Mouse (Mus musculus) MEL (cell line): ENCODE data around the gene Creb5.

ENCODE experiments used
- CTCF ChIP-seq, 3 experiments: IDR thresholded peaks in 2 of 3; conservative IDR thresholded peaks in 1 of 3; 2 replicates each; pipeline ENCODE4 v1.5.1; 2011 to 2012; ENCODE audit warnings: low read length in 3 of 3, low read depth in 2 of 3, mild to moderate bottlenecking in 2 of 3, improper control_type of control experiment in 1 of 3, inconsistent platforms in 1 of 3, mixed read lengths in 1 of 3, moderate library complexity in 1 of 3; ENCODE audit not compliant: control insufficient read depth in 1 of 3, insufficient read depth in 1 of 3, poor library complexity in 1 of 3, severe bottlenecking in 1 of 3
- ELF1 ChIP-seq: IDR thresholded peaks from 2 replicates; pipeline ENCODE4 v1.6.1; 2014; ENCODE audit warnings: low read depth, mild to moderate bottlenecking, inconsistent platforms, low read length, improper control_type of control experiment, moderate library complexity
- GATA1 ChIP-seq: IDR thresholded peaks from 2 replicates; pipeline ENCODE4 v1.6.1; 2011; ENCODE audit warnings: low read depth, low read length, improper control_type of control experiment
- MEF2A ChIP-seq: IDR thresholded peaks from 2 replicates; pipeline ENCODE4 v1.6.1; 2014; ENCODE audit warnings: low read depth, mild to moderate bottlenecking, inconsistent platforms, low read length, improper control_type of control experiment; ENCODE audit not compliant: poor library complexity, insufficient replicate concordance, severe bottlenecking; ENCODE audit errors: extremely low read depth
- MXI1 ChIP-seq: IDR thresholded peaks from 2 replicates; pipeline ENCODE4 v1.6.1; 2011; ENCODE audit warnings: mild to moderate bottlenecking, low read depth, low read length, improper control_type of control experiment
- NELFE ChIP-seq: IDR thresholded peaks from 2 replicates; pipeline ENCODE4 v1.6.1; 2011; ENCODE audit warnings: low read depth, low read length, improper control_type of control experiment
- RAD21 ChIP-seq: IDR thresholded peaks from 2 replicates; pipeline ENCODE4 v1.6.1; 2011; ENCODE audit warnings: mild to moderate bottlenecking, low read depth, low read length, improper control_type of control experiment

DNA sequence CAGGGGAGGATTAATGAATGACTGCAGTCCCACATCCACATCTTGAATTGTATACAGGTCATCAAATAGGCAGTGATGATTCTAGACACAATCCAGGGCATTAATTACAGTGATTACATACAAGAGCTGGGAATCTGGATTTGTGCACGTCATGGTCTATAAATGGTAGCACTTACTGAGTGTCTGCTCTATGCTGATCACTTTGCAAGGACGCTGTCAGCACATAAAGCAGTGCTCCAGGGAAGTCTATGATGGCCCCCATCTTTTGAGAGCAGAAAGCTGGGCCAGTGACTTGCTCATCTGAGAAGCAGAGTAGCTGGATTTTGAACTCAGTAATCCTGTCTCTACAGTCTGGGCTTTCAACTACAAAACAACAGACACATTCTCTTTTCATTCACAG, 318.1 kb downstream of the Creb5 start:
- no peak for TF ChIP-seq CTCF (IDR thresholded peaks at IDR 0.05 in 2 of 3, conservative IDR thresholded peaks at IDR 0.05 in 1 of 3; ENCODE audit: control insufficient read depth in 1 of 3, insufficient read depth in 1 of 3, low read depth in 2 of 3, low read length in 3 of 3, poor library complexity in 1 of 3, severe bottlenecking in 1 of 3)
- no peak for TF ChIP-seq MEF2A
- no peak for TF ChIP-seq GATA1
- TF ChIP-seq RAD21, result no peak
- no peak for TF ChIP-seq ELF1
- no peak for TF ChIP-seq MXI1
- TF ChIP-seq NELFE, result no peak
